Mouse (Mus musculus): ENCODE measurements around the gene Nrxn3. TPM values are rescaled to one million over a fixed set of nuclear protein-coding genes. Genes with fewer than 3 reads are reported as not detected.

Nrxn3 gene
- polyA plus RNA-seq, 1 experiment: 0.47 TPM

DNA sequence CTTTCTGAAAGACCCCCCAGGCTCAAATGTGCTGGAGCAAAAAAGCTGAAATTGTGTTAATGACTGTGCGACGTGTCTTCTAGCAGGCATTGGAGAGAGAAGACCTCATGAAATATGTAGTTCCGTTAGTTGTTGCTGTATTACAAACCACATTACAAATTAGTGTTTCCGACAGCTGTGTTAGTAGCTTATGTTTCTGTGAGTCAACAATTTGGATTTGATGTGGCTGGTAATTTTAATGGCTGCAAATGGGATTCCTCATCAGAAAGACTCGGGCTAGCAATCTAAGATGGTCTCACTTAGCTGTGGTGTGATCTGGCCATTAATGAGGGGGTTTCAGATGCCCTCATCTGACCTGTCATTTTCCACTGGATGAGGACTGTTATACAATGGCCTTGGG lies 1107.7 kb downstream of the Nrxn3 start:
- TF ChIP-seq POLR2A (IDR thresholded peaks at IDR 0.05; ENCODE audit: low read depth, low read length): no peak
- no peak for TF ChIP-seq CTCF (IDR thresholded peaks at IDR 0.05; ENCODE audit: extremely low read depth, insufficient read length, insufficient replicate concordance, low read depth, low read length)
- Histone ChIP-seq H3K4me1 (ENCODE audit: control insufficient read depth, insufficient read depth, insufficient read length, low read length) (no peaks in the 10 kb centered on the region), H3K36me3 (ENCODE audit: control insufficient read depth, insufficient read depth, low read length) (no peaks in the 10 kb centered on the region), H3K4me3 (ENCODE audit: low read depth, low read length) (no peak overlapping the region), H3K27ac (ENCODE audit: insufficient read depth, low read depth, low read length) (no peak overlapping the region), H3K27me3 (ENCODE audit: control insufficient read depth, insufficient read depth, low read length) (no peaks in the 10 kb centered on the region)
- 80% methylated on average over 5 of the region's 5 CpGs for WGBS

DNA sequence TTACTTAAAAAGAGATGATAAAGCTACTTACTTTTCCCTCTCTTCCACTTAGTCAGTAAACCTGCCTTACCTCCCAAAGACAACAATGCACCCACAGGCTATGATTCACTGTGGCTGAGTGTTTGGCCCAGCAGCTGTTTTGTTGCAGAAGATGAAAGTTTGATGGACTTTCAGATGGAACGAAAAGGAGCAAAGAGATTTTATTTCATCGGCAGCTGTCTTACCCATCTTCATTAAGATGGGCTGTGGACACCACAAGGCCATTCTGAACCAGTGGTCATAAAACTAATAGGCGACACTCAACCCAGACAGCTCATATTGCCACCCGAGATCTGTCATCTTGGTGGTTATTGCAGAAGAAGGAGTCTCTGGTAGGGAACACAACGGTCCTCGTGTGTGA lies 1108.6 kb downstream of the Nrxn3 start:
- 81% methylated on average over 6 of the region's 6 CpGs for WGBS
- Histone ChIP-seq H3K27ac (ENCODE audit: insufficient read depth, low read depth, low read length) (no peak overlapping the region), H3K27me3 (ENCODE audit: control insufficient read depth, insufficient read depth, low read length) (no peaks in the 10 kb centered on the region), H3K4me3 (ENCODE audit: low read depth, low read length) (no peak overlapping the region), H3K4me1 (ENCODE audit: control insufficient read depth, insufficient read depth, insufficient read length, low read length) (no peaks in the 10 kb centered on the region), H3K36me3 (ENCODE audit: control insufficient read depth, insufficient read depth, low read length) (no peaks in the 10 kb centered on the region)
- no peak for TF ChIP-seq CTCF (IDR thresholded peaks at IDR 0.05; ENCODE audit: extremely low read depth, insufficient read length, insufficient replicate concordance, low read depth, low read length)
- TF ChIP-seq POLR2A (IDR thresholded peaks at IDR 0.05; ENCODE audit: low read depth, low read length): no peak

DNA sequence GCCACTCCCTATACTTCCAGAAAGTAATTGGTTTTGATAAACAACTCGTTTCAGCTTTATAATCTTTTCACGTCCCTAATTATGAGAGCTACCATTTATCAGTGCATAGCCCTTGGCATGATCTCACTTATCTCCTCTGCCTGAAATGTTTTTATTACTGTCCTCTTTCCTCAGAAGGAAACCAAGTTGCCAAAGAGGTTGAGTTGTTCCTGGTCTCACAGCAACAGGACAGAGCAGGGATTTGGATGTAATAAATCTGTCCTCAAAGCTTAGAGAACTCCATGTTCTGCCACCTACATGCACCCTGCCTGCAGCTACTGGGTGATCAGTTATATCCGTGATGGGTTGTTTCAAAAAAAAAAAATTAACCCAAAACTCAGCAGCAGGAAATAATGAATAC lies 1113.6 kb downstream of the Nrxn3 start:
- H3K4me3 ChIP-seq (ENCODE audit: low read depth, low read length): no peak overlapping the region
- no peaks in the 10 kb centered on the region for H3K36me3 ChIP-seq (ENCODE audit: control insufficient read depth, insufficient read depth, low read length)
- no peak overlapping the region for H3K27ac ChIP-seq (ENCODE audit: insufficient read depth, low read depth, low read length)
- TF ChIP-seq CTCF (IDR thresholded peaks at IDR 0.05; ENCODE audit: extremely low read depth, insufficient read length, insufficient replicate concordance, low read depth, low read length) (no peak), POLR2A (IDR thresholded peaks at IDR 0.05; ENCODE audit: low read depth, low read length) (no peak)
- WGBS: 28% methylated on average over 3 of the region's 3 CpGs
- H3K27me3 ChIP-seq (ENCODE audit: control insufficient read depth, insufficient read depth, low read length): no peaks in the 10 kb centered on the region
- no peaks in the 10 kb centered on the region for H3K4me1 ChIP-seq (ENCODE audit: control insufficient read depth, insufficient read depth, insufficient read length, low read length)

DNA sequence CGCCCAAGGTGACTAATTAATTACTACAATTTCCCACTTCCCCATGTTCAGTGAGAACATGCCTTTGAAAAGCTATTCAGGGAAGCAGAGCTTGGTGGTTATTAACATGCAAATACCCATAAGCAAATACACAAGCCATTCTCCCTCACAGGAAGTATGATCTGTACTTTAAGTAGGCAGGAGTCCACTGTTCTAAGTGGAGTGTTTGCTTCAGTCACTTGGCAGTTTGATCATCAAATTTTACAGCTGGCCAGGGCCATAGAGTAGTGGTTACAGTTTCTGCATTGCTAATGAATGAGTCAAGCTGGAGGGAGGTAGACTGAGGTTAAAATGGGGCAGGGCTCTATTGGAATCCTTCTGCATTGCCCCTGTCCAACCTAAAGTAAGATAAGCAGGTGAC lies 1120.2 kb downstream of the Nrxn3 start:
- Histone ChIP-seq H3K4me3 (ENCODE audit: low read depth, low read length) (no peak overlapping the region), H3K36me3 (ENCODE audit: control insufficient read depth, insufficient read depth, low read length) (no peaks in the 10 kb centered on the region), H3K27ac (ENCODE audit: insufficient read depth, low read depth, low read length) (no peak overlapping the region), H3K4me1 (ENCODE audit: control insufficient read depth, insufficient read depth, insufficient read length, low read length) (no peaks in the 10 kb centered on the region), H3K27me3 (ENCODE audit: control insufficient read depth, insufficient read depth, low read length) (no peaks in the 10 kb centered on the region)
- 96% methylated on average over 1 of the region's 1 CpGs for WGBS
- TF ChIP-seq CTCF (IDR thresholded peaks at IDR 0.05; ENCODE audit: extremely low read depth, insufficient read length, insufficient replicate concordance, low read depth, low read length) (no peak), POLR2A (IDR thresholded peaks at IDR 0.05; ENCODE audit: low read depth, low read length) (no peak)

DNA sequence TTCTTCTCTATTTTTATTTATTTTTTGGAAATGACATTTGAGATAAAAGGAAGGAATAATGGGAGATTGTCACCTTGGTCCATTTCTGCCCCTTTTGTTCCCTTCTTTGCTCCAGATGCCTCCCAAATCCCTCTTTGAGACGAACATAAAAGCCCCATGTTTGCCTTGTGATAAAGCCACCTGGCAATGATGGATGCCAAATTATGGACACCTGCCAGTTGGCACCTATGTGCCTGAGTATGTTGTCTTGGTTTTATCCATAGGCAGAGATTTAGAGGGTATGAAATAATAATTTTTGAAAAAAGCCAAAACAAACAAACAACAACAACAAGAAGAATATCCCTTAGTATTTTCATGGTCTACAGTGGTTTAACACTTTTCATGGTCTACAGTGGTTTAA lies 1125.4 kb downstream of the Nrxn3 start:
- H3K4me1 ChIP-seq (ENCODE audit: control insufficient read depth, insufficient read depth, insufficient read length, low read length): no peaks in the 10 kb centered on the region
- H3K27ac ChIP-seq (ENCODE audit: insufficient read depth, low read depth, low read length): no peak overlapping the region
- 28% methylated on average over 1 of the region's 1 CpGs for WGBS

DNA sequence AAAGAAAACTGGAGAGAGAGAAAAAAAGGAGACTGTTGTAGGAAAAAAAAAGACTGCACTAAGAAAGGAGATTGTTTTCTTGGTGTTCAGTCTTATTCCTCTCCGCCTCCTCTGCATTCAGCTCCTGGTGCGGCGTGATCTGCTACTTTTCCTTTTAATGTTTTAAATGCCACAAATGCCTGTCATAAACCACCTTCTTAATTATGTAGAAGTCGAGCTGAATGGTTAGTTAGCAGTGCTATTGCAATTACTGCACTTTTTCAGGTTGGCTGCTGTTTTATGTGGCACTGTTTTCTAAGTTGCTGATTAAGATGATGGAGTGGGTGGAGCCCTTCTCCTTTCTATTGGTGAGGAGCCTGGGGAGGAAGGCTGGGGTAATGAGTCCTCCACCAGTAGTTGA lies 1131.7 kb downstream of the Nrxn3 start:
- H3K36me3 ChIP-seq (ENCODE audit: control insufficient read depth, insufficient read depth, low read length): no peaks in the 10 kb centered on the region
- no peaks in the 10 kb centered on the region for H3K27me3 ChIP-seq (ENCODE audit: control insufficient read depth, insufficient read depth, low read length)
- no peak overlapping the region for H3K27ac ChIP-seq (ENCODE audit: insufficient read depth, low read depth, low read length)
- H3K4me3 ChIP-seq (ENCODE audit: low read depth, low read length): no peak overlapping the region
- no peaks in the 10 kb centered on the region for H3K4me1 ChIP-seq (ENCODE audit: control insufficient read depth, insufficient read depth, insufficient read length, low read length)
- 62% methylated on average over 4 of the region's 4 CpGs for WGBS
- TF ChIP-seq CTCF (IDR thresholded peaks at IDR 0.05; ENCODE audit: extremely low read depth, insufficient read length, insufficient replicate concordance, low read depth, low read length) (no peak), POLR2A (IDR thresholded peaks at IDR 0.05; ENCODE audit: low read depth, low read length) (no peak)

More for the DNA sequence above, 1125.4 kb downstream of the Nrxn3 start:
- no peak for TF ChIP-seq POLR2A (IDR thresholded peaks at IDR 0.05; ENCODE audit: low read depth, low read length)
- TF ChIP-seq CTCF (IDR thresholded peaks at IDR 0.05; ENCODE audit: extremely low read depth, insufficient read length, insufficient replicate concordance, low read depth, low read length): no peak
- Histone ChIP-seq H3K4me3 (ENCODE audit: low read depth, low read length) (no peak overlapping the region), H3K36me3 (ENCODE audit: control insufficient read depth, insufficient read depth, low read length) (no peaks in the 10 kb centered on the region), H3K27me3 (ENCODE audit: control insufficient read depth, insufficient read depth, low read length) (no peaks in the 10 kb centered on the region)

DNA sequence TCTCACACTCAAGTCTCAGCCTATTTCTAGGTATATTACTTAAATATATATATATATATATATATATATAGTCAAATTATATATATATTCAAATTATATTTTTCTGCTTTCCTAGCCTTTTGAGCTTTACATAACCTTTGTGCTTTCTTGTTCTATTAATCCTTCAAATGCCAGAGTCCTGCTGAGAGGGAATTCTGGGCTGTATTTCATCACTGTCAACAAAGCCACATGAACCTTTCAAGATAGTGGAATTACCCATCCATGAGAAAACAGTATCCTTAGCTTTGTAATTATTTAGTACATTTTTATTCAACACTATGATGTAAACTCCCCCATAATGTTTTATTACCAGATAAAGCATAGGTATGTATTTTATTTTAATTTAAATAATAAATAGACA lies 1144.4 kb downstream of the Nrxn3 start:
- Histone ChIP-seq H3K4me3 (ENCODE audit: low read depth, low read length) (no peak overlapping the region), H3K27me3 (ENCODE audit: control insufficient read depth, insufficient read depth, low read length) (no peaks in the 10 kb centered on the region), H3K4me1 (ENCODE audit: control insufficient read depth, insufficient read depth, insufficient read length, low read length) (no peaks in the 10 kb centered on the region), H3K27ac (ENCODE audit: insufficient read depth, low read depth, low read length) (no peak overlapping the region), H3K36me3 (ENCODE audit: control insufficient read depth, insufficient read depth, low read length) (no peaks in the 10 kb centered on the region)
- TF ChIP-seq CTCF (IDR thresholded peaks at IDR 0.05; ENCODE audit: extremely low read depth, insufficient read length, insufficient replicate concordance, low read depth, low read length) (no peak), POLR2A (IDR thresholded peaks at IDR 0.05; ENCODE audit: low read depth, low read length) (no peak)
